In genomic region chr1:180903666-180904038, GRCm38 (mm10) we compare ENCODE assay signal across 8 mouse cellular contexts. TPM values are rescaled to one million over a fixed set of nuclear protein-coding genes. Genes with fewer than 3 reads are reported as not detected.
DNase-seq lines count a peak whose midpoint lies in the region; ATAC-seq and TF ChIP-seq lines count a peak whose summit lies in the region.

No protein-coding gene starts in this region.

- 0 out of 2 replicates have a peak, but pooled peaks cover 4% of the 10 kb centered on the region for H3K36me3 ChIP-seq in thymus, adult 2 months (ENCODE audit: control insufficient read depth, insufficient read depth, low read length)
- peaks cover 32% of the 10 kb centered on the region for H3K36me3 ChIP-seq in liver, embryonic 14.5 days (replicated peaks; ENCODE audit: control insufficient read depth, insufficient read depth, low read depth)
- peaks cover 11% of the 10 kb centered on the region; the same call in 1 of the 2 replicates for H3K36me3 ChIP-seq in stomach, postnatal 0 days (ENCODE audit: control insufficient read depth, insufficient read depth, low read length)

- TF ChIP-seq CTCF in gastrocnemius, adult 2 months (IDR thresholded peaks at IDR 0.05), result no peak
- TF ChIP-seq CTCF in thymus, adult 2 months (IDR thresholded peaks at IDR 0.05; ENCODE audit: borderline replicate concordance, control insufficient read depth, extremely low read depth, insufficient read depth, low read length, poor library complexity), result no peak
- no peak for TF ChIP-seq CTCF in liver, embryonic 14.5 days (IDR thresholded peaks at IDR 0.05; ENCODE audit: low read depth)
- TF ChIP-seq CTCF in stomach, postnatal 0 days (IDR thresholded peaks at IDR 0.05; ENCODE audit: low read depth), result 0 out of 2 replicates have a peak, but pooled peaks have one; percentile 0

- ATAC-seq in liver, embryonic 14.5 days (ENCODE audit: insufficient read depth), result no peak
- peak; percentile 33 for ATAC-seq in stomach, postnatal 0 days (ENCODE audit: low FRiP score, low TSS enrichment)

- H3K9me3 ChIP-seq in liver, embryonic 14.5 days (ENCODE audit: control insufficient read depth, low read length), result no peaks in the 10 kb centered on the region
- no peaks in the 10 kb centered on the region for H3K9me3 ChIP-seq in stomach, postnatal 0 days (ENCODE audit: control insufficient read depth, low read length)

- no peak for DNase-seq in gastrocnemius, adult 2 months
- no peak for DNase-seq in gastrocnemius, postnatal 36 days
- no peak for DNase-seq in thymus, adult 2 months
- DNase-seq in thymus, postnatal 36 days, result no peak
- no peak for DNase-seq in liver, embryonic 14.5 days (ENCODE audit: low read depth in 3 of 3, low spot score in 3 of 3)
- no peak for DNase-seq in stomach, postnatal 0 days (ENCODE audit: low spot score)
- no peak for DNase-seq in adrenal gland, adult 2 months
- no peak for DNase-seq in layer of hippocampus, adult 9-10 months (ENCODE audit: low spot score)

- peak overlapping the region; percentile 86 for H3K27ac ChIP-seq in gastrocnemius, adult 2 months
- H3K27ac ChIP-seq in thymus, adult 2 months (ENCODE audit: control insufficient read depth, insufficient read depth, low read length), result peak overlapping the region; percentile 10; the same call in 1 of the 2 replicates
- peak overlapping the region; percentile 99 for H3K27ac ChIP-seq in liver, embryonic 14.5 days
- H3K27ac ChIP-seq in stomach, postnatal 0 days (replicated peaks), result peak overlapping the region; percentile 86

- WGBS in thymus, adult 2 months, result 30% methylated on average over 10 of the region's 10 CpGs
- WGBS in liver, embryonic 14.5 days (ENCODE audit: insufficient replicate concordance), result 16% methylated on average over 10 of the region's 10 CpGs
- 20% methylated on average over 10 of the region's 10 CpGs for WGBS in stomach, postnatal 0 days

- no peak for TF ChIP-seq EP300 in liver, embryonic 14.5 days (IDR thresholded peaks at IDR 0.05; ENCODE audit: low read depth)
- no peak for TF ChIP-seq EP300 in stomach, postnatal 0 days (optimal IDR thresholded peaks at IDR 0.05)

- peak overlapping the region; percentile 79 for H3K9ac ChIP-seq in liver, embryonic 14.5 days (replicated peaks)
- peak overlapping the region; percentile 32; the same call in 1 of the 2 replicates for H3K9ac ChIP-seq in stomach, postnatal 0 days (ENCODE audit: low read length)

- peak overlapping the region; percentile 97 for H3K4me3 ChIP-seq in gastrocnemius, adult 2 months
- H3K4me3 ChIP-seq in thymus, adult 2 months (ENCODE audit: control insufficient read depth, insufficient read depth, low read length), result no peak overlapping the region
- peak overlapping the region; percentile 69 to 94 for H3K4me3 ChIP-seq in liver, embryonic 14.5 days (ENCODE audit: insufficient read depth in 1 of 2, low read depth in 2 of 2, low read length in 2 of 2)
- H3K4me3 ChIP-seq in stomach, postnatal 0 days (ENCODE audit: low read depth, low read length), result peak overlapping the region; percentile 68

- no peak for TF ChIP-seq POLR2A in thymus, adult 2 months (IDR thresholded peaks at IDR 0.05; ENCODE audit: control insufficient read depth, extremely low read depth, insufficient read depth, low read length, poor library complexity)

- H3K4me1 ChIP-seq in thymus, adult 2 months (replicated peaks; ENCODE audit: control insufficient read depth, insufficient read depth, low read length), result peaks cover 13% of the 10 kb centered on the region
- peaks cover 36 to 39% of the 10 kb centered on the region in 2 experiments for H3K4me1 ChIP-seq in liver, embryonic 14.5 days (replicated peaks; ENCODE audit: control insufficient read depth in 2 of 2, insufficient read depth in 2 of 2, low read length in 1 of 2)
- H3K4me1 ChIP-seq in stomach, postnatal 0 days (replicated peaks; ENCODE audit: control insufficient read depth, insufficient read depth), result 0 out of 2 replicates have a peak, but pooled peaks cover 3% of the 10 kb centered on the region

- no peaks in the 10 kb centered on the region for H3K27me3 ChIP-seq in thymus, adult 2 months (ENCODE audit: control insufficient read depth, insufficient read depth, low read length)
- H3K27me3 ChIP-seq in liver, embryonic 14.5 days (ENCODE audit: control insufficient read depth, insufficient read depth, low read length), result no peaks in the 10 kb centered on the region
- no peaks in the 10 kb centered on the region for H3K27me3 ChIP-seq in stomach, postnatal 0 days (ENCODE audit: control insufficient read depth, insufficient read depth, low read length)

- peak overlapping the region; percentile 99 for H3K4me2 ChIP-seq in liver, embryonic 14.5 days (ENCODE audit: low read depth)
- H3K4me2 ChIP-seq in stomach, postnatal 0 days (replicated peaks; ENCODE audit: low read depth), result peak overlapping the region; percentile 86

- intact Hi-C loops in gastrocnemius, adult 2 months (cut with DNase I), result loop anchor here (5.0 to 10.0 kb wide), 2 partner anchors 39 to 131 kb away; partner anchors contain the start of gene Tmem63a
- intact Hi-C loops in gastrocnemius, postnatal 36 days (cut with DNase I), result no loop called here

RNA-seq across cellular contexts. Expression of gene Pycr2, which starts 0.4 kb away (rescaled TPM):
- 10 to 100 TPM; 10.3 to 11.7 TPM for total RNA-seq in gastrocnemius, adult 2 months (2021)
- 10 to 100 TPM; 10.9 to 12.7 TPM for total RNA-seq in gastrocnemius, postnatal 36 days (2021)
- 101 and 106 TPM in 2 replicates for polyA plus RNA-seq in thymus, adult 2 months (2012; rRNA removed)
- 47.9 and 52.0 TPM in 2 replicates for polyA plus RNA-seq in liver, embryonic 14.5 days (2012; rRNA removed)
- 84.6 and 94.7 TPM in 2 replicates for polyA plus RNA-seq in liver, embryonic 14.5 days (2014; fragmentation: Nextera tagmentation; extraction: Ambion mirVana)
- polyA plus RNA-seq in stomach, postnatal 0 days (2015; fragmentation: Nextera tagmentation; extraction: Ambion mirVana), result 62.6 and 63.7 TPM in 2 replicates
- 10 to 100 TPM; 24.1 to 46.1 TPM for total RNA-seq in adrenal gland, adult 2 months (2021)
- polyA plus RNA-seq in adrenal gland, adult 2 months (2012; rRNA removed), result 80.7 and 88.7 TPM in 2 replicates

RNA-seq across cellular contexts. Expression of gene Lefty2, which starts 10.7 kb away (rescaled TPM):
- total RNA-seq in gastrocnemius, adult 2 months (2021), result not detected
- not detected for total RNA-seq in gastrocnemius, postnatal 36 days (2021)
- polyA plus RNA-seq in thymus, adult 2 months (2012; rRNA removed), result 0.98 and 1.9 TPM in 2 replicates
- not detected in 2 replicates for polyA plus RNA-seq in liver, embryonic 14.5 days (2012; rRNA removed)
- polyA plus RNA-seq in liver, embryonic 14.5 days (2014; fragmentation: Nextera tagmentation; extraction: Ambion mirVana), result not detected in 2 replicates
- 0.13 and 0.15 TPM in 2 replicates for polyA plus RNA-seq in stomach, postnatal 0 days (2015; fragmentation: Nextera tagmentation; extraction: Ambion mirVana)
- total RNA-seq in adrenal gland, adult 2 months (2021), result under 1 TPM; 0.58 to 0.76 TPM
- 0.19 and 0.83 TPM in 2 replicates for polyA plus RNA-seq in adrenal gland, adult 2 months (2012; rRNA removed)

RNA-seq across cellular contexts. Expression of gene Lefty1, which starts 31.2 kb away (rescaled TPM):
- total RNA-seq in gastrocnemius, adult 2 months (2021), result under 1 TPM; 0.22 to 0.33 TPM
- under 1 TPM in 1 of 2 experiments, not detected in 1; 0.25 TPM for total RNA-seq in gastrocnemius, postnatal 36 days (2021)
- polyA plus RNA-seq in thymus, adult 2 months (2012; rRNA removed), result 6.0 and 6.4 TPM in 2 replicates
- polyA plus RNA-seq in liver, embryonic 14.5 days (2012; rRNA removed), result 9.2 and 9.5 TPM in 2 replicates
- polyA plus RNA-seq in liver, embryonic 14.5 days (2014; fragmentation: Nextera tagmentation; extraction: Ambion mirVana), result 4.9 and 5.6 TPM in 2 replicates
- polyA plus RNA-seq in stomach, postnatal 0 days (2015; fragmentation: Nextera tagmentation; extraction: Ambion mirVana), result 6.1 TPM in 2 replicates
- 10 to 100 TPM in 1 of 2 experiments, 1 to 10 TPM in 1; 2.0 to 11.3 TPM for total RNA-seq in adrenal gland, adult 2 months (2021)
- 34.2 and 35.6 TPM in 2 replicates for polyA plus RNA-seq in adrenal gland, adult 2 months (2012; rRNA removed)

RNA-seq across cellular contexts. Expression of gene Tmem63a, which starts 38.5 kb away (rescaled TPM):
- total RNA-seq in gastrocnemius, adult 2 months (2021), result 10 to 100 TPM; 13.9 to 14.5 TPM
- 10 to 100 TPM; 12.4 to 13.3 TPM for total RNA-seq in gastrocnemius, postnatal 36 days (2021)
- polyA plus RNA-seq in thymus, adult 2 months (2012; rRNA removed), result 47.3 and 49.3 TPM in 2 replicates
- polyA plus RNA-seq in liver, embryonic 14.5 days (2012; rRNA removed), result 6.8 and 7.2 TPM in 2 replicates
- 4.3 and 4.6 TPM in 2 replicates for polyA plus RNA-seq in liver, embryonic 14.5 days (2014; fragmentation: Nextera tagmentation; extraction: Ambion mirVana)
- 35.2 and 36.7 TPM in 2 replicates for polyA plus RNA-seq in stomach, postnatal 0 days (2015; fragmentation: Nextera tagmentation; extraction: Ambion mirVana)
- total RNA-seq in adrenal gland, adult 2 months (2021), result 10 to 100 TPM; 52.8 to 66.0 TPM
- polyA plus RNA-seq in adrenal gland, adult 2 months (2012; rRNA removed), result 135 and 238 TPM in 2 replicates

RNA-seq across cellular contexts. Expression of gene Sde2, which starts 52.7 kb away (rescaled TPM):
- total RNA-seq in gastrocnemius, adult 2 months (2021), result 1 to 10 TPM; 7.4 to 7.8 TPM
- total RNA-seq in gastrocnemius, postnatal 36 days (2021), result 1 to 10 TPM; 5.2 to 6.9 TPM
- 18.4 and 19.4 TPM in 2 replicates for polyA plus RNA-seq in thymus, adult 2 months (2012; rRNA removed)
- polyA plus RNA-seq in liver, embryonic 14.5 days (2012; rRNA removed), result 11.5 and 15.5 TPM in 2 replicates
- 15.8 and 18.0 TPM in 2 replicates for polyA plus RNA-seq in liver, embryonic 14.5 days (2014; fragmentation: Nextera tagmentation; extraction: Ambion mirVana)
- 18.8 and 20.0 TPM in 2 replicates for polyA plus RNA-seq in stomach, postnatal 0 days (2015; fragmentation: Nextera tagmentation; extraction: Ambion mirVana)
- total RNA-seq in adrenal gland, adult 2 months (2021), result 10 to 100 TPM; 19.6 to 21.3 TPM
- polyA plus RNA-seq in adrenal gland, adult 2 months (2012; rRNA removed), result 3.2 and 4.7 TPM in 2 replicates

Comparison
In these comparisons a context has a peak if more than half of its experiments do, and no peak if none do; other contexts are left out.
1. H3K27ac ChIP-seq: peak in every context shown above with its lines; median percentile 99 in liver, embryonic 14.5 days; 86 in gastrocnemius, adult 2 months; 86 in stomach, postnatal 0 days; 10 in thymus, adult 2 months.